Mouse (Mus musculus) C2C12 (cell line): ENCODE measurements at regions not wholly inside any gene's neighbourhood (a gene's known extent, or its start where the extent isn't known, plus 50 kb on each side); places are given as distances from the start of the nearest gene placed in this dataset.

Source experiments
- H3K27me3 ChIP-seq: one replicate; pipeline ENCODE4 v1.6.1; 2011; ENCODE audit not compliant: control insufficient read depth, insufficient read depth, insufficient read length
- H3K36me3 ChIP-seq: one replicate; pipeline ENCODE4 v1.6.1; 2011; ENCODE audit not compliant: control insufficient read depth, insufficient read depth
- H3K4me3 ChIP-seq: one replicate; pipeline ENCODE4 v1.5.1; 2011; ENCODE audit warnings: mild to moderate bottlenecking, control low read depth; ENCODE audit not compliant: poor library complexity, insufficient read depth, severe bottlenecking
- H3K79me2 ChIP-seq: one replicate; pipeline ENCODE4 v1.6.1; 2011; ENCODE audit not compliant: control insufficient read depth, insufficient read depth
- H3K79me3 ChIP-seq: one replicate; pipeline ENCODE4 v1.6.1; 2011; ENCODE audit warnings: low read depth, control low read depth
- H3ac ChIP-seq: one replicate; pipeline ENCODE3; 2011; ENCODE audit warnings: low read depth; ENCODE audit not compliant: control insufficient read depth, insufficient read length
- CEBPB ChIP-seq: IDR thresholded peaks from one replicate; pipeline ENCODE4 v1.6.1; 2011; ENCODE audit warnings: low read depth, mild to moderate bottlenecking, control low read depth, moderate library complexity
- CTCF ChIP-seq: IDR thresholded peaks from one replicate; pipeline ENCODE4 v1.5.1; 2011; ENCODE audit not compliant: control insufficient read depth, insufficient read depth, insufficient read length
- FOSL1 ChIP-seq: IDR thresholded peaks from one replicate; pipeline ENCODE4 v1.8.0; 2011; ENCODE audit warnings: mild to moderate bottlenecking, low read length; ENCODE audit not compliant: poor library complexity, insufficient read depth, severe bottlenecking
- MAX ChIP-seq: IDR thresholded peaks from one replicate; pipeline ENCODE4 v1.6.1; 2011; ENCODE audit warnings: mild to moderate bottlenecking, control low read depth
- MYOD1 ChIP-seq: IDR thresholded peaks from one replicate; pipeline ENCODE4 v1.6.1; 2011; ENCODE audit warnings: low read depth; ENCODE audit not compliant: control insufficient read depth, insufficient read length
- MYOG ChIP-seq: IDR thresholded peaks from one replicate; pipeline ENCODE4 v1.6.1; 2011; ENCODE audit not compliant: control insufficient read depth, insufficient read length; ENCODE audit errors: extremely low read depth
- USF1 ChIP-seq: IDR thresholded peaks from one replicate; pipeline ENCODE4 v1.6.1; 2011; ENCODE audit warnings: low read depth, mild to moderate bottlenecking, control low read depth, moderate library complexity

- Histone ChIP-seq H3K79me3 (no peaks in the 10 kb centered on the region), H3ac (no peak overlapping the region), H3K79me2 (no peaks in the 10 kb centered on the region), H3K36me3 (no peaks in the 10 kb centered on the region), H3K27me3 (no peaks in the 10 kb centered on the region), H3K4me3 (no peak overlapping the region)
- TF ChIP-seq CTCF, result no peak
- no peak for TF ChIP-seq MYOD1
- TF ChIP-seq MYOG, result no peak
- no peak for TF ChIP-seq MAX
- no peak for TF ChIP-seq FOSL1
- no peak for TF ChIP-seq USF1
- TF ChIP-seq CEBPB, result no peak
These were observed 611.4 kb upstream of the Arid1b start for GRCm38 (mm10) chr17:4382716-4383115.

GRCm38 (mm10) chr17:4387616-4388015, 606.5 kb upstream of the Arid1b start:
- Histone ChIP-seq H3K79me3 (no peaks in the 10 kb centered on the region), H3K79me2 (no peaks in the 10 kb centered on the region), H3K36me3 (no peaks in the 10 kb centered on the region), H3ac (no peak overlapping the region), H3K27me3 (no peaks in the 10 kb centered on the region), H3K4me3 (no peak overlapping the region)
- TF ChIP-seq CEBPB (no peak), CTCF (no peak), MYOG (no peak), MAX (no peak), USF1 (no peak), MYOD1 (no peak), FOSL1 (no peak)

GRCm38 (mm10) chr17:4390012-4390411, 604.1 kb upstream of the Arid1b start:
- Histone ChIP-seq H3ac (no peak overlapping the region), H3K36me3 (no peaks in the 10 kb centered on the region), H3K79me3 (no peaks in the 10 kb centered on the region), H3K27me3 (no peaks in the 10 kb centered on the region), H3K79me2 (no peaks in the 10 kb centered on the region), H3K4me3 (no peak overlapping the region)
- no peak for TF ChIP-seq CTCF
- no peak for TF ChIP-seq CEBPB
- TF ChIP-seq FOSL1, result no peak
- no peak for TF ChIP-seq USF1
- no peak for TF ChIP-seq MAX
- no peak for TF ChIP-seq MYOD1
- TF ChIP-seq MYOG, result no peak

- Histone ChIP-seq H3K4me3 (no peak overlapping the region), H3K79me2 (no peaks in the 10 kb centered on the region), H3K27me3 (no peaks in the 10 kb centered on the region), H3K36me3 (no peaks in the 10 kb centered on the region), H3K79me3 (no peaks in the 10 kb centered on the region), H3ac (no peak overlapping the region)
- TF ChIP-seq MAX, result no peak
- no peak for TF ChIP-seq CEBPB
- TF ChIP-seq FOSL1, result no peak
- no peak for TF ChIP-seq MYOG
- TF ChIP-seq MYOD1, result no peak
- no peak for TF ChIP-seq USF1
- TF ChIP-seq CTCF, result no peak
These were observed 603.6 kb upstream of the Arid1b start for GRCm38 (mm10) chr17:4390577-4390976.

- H3K79me2 ChIP-seq, result no peaks in the 10 kb centered on the region
- TF ChIP-seq MYOG, result no peak
- no peak for TF ChIP-seq MAX
- no peak for TF ChIP-seq CTCF
- TF ChIP-seq CEBPB, result no peak
- no peak for TF ChIP-seq FOSL1
- no peak for TF ChIP-seq MYOD1
- TF ChIP-seq USF1, result no peak
- no peaks in the 10 kb centered on the region for H3K79me3 ChIP-seq
- no peak overlapping the region for H3K4me3 ChIP-seq
- no peaks in the 10 kb centered on the region for H3K36me3 ChIP-seq
- no peak overlapping the region for H3ac ChIP-seq
- no peaks in the 10 kb centered on the region for H3K27me3 ChIP-seq
These were observed 602.9 kb upstream of the Arid1b start for GRCm38 (mm10) chr17:4391210-4391609.

- Histone ChIP-seq H3K27me3 (no peaks in the 10 kb centered on the region), H3K36me3 (no peaks in the 10 kb centered on the region), H3K4me3 (no peak overlapping the region), H3K79me2 (no peaks in the 10 kb centered on the region), H3K79me3 (no peaks in the 10 kb centered on the region), H3ac (no peak overlapping the region)
- TF ChIP-seq USF1 (no peak), CEBPB (no peak), MYOD1 (no peak), MYOG (no peak), FOSL1 (no peak), MAX (no peak), CTCF (no peak)
These were observed 598.0 kb upstream of the Arid1b start for GRCm38 (mm10) chr17:4396119-4396518.

- Histone ChIP-seq H3K79me2 (no peaks in the 10 kb centered on the region), H3K4me3 (no peak overlapping the region), H3K27me3 (no peaks in the 10 kb centered on the region), H3K36me3 (no peaks in the 10 kb centered on the region), H3ac (no peak overlapping the region), H3K79me3 (no peaks in the 10 kb centered on the region)
- TF ChIP-seq MYOG (no peak), CEBPB (no peak), CTCF (no peak), MAX (no peak), FOSL1 (no peak), MYOD1 (no peak), USF1 (no peak)
These were observed 576.4 kb upstream of the Arid1b start for GRCm38 (mm10) chr17:4417686-4418085.
